Mouse (Mus musculus) G1E (cell line): Measurements from ENCODE around the gene Hook2. TPM values are rescaled to one million over a fixed set of nuclear protein-coding genes. Genes with fewer than 3 reads are reported as not detected.
A peak's percentile ranks its signal among the peaks of the same experiment; 100 is the strongest.

Experiments used
- ATAC-seq: 2 replicates; pipeline ENCODE4 v1.8.0; 2016; ENCODE audit warnings: mild to moderate bottlenecking; ENCODE audit not compliant: insufficient number of reproducible peaks, poor library complexity, low FRiP score, severe bottlenecking; ENCODE audit errors: extremely low read depth
- DNase-seq: peaks from one replicate; pipeline ENCODE4 v3.0.0; 2012; ENCODE audit warnings: low spot score
- H3K27me3 ChIP-seq: 2 replicates; pipeline ENCODE4 v1.6.1; 2012; ENCODE audit warnings: mild to moderate bottlenecking, low read length, inconsistent platforms; ENCODE audit not compliant: insufficient read depth
- H3K36me3 ChIP-seq: replicated peaks from 2 replicates; pipeline ENCODE3; 2012; ENCODE audit warnings: mild to moderate bottlenecking, inconsistent platforms
- H3K4me1 ChIP-seq: 2 replicates; pipeline ENCODE4 v1.6.1; 2012; ENCODE audit warnings: low read depth, low read length, inconsistent platforms, mixed read lengths; ENCODE audit not compliant: insufficient read depth
- H3K4me3 ChIP-seq: 2 replicates; pipeline ENCODE4 v1.5.1; 2012; ENCODE audit warnings: low read depth, mild to moderate bottlenecking, inconsistent platforms, low read length, moderate library complexity, mixed read lengths
- H3K9me3 ChIP-seq: replicated peaks from 2 replicates; pipeline ENCODE4 v1.6.1; 2012; ENCODE audit warnings: inconsistent platforms
- CTCF ChIP-seq: IDR thresholded peaks from 2 replicates; pipeline ENCODE4 v1.5.1; 2012; ENCODE audit warnings: low read depth, low read length, inconsistent platforms, mixed read lengths
- GATA1 ChIP-seq: IDR thresholded peaks from 2 replicates; pipeline ENCODE4 v1.6.1; 2012; ENCODE audit warnings: borderline replicate concordance, low read length, inconsistent platforms, mixed read lengths
- GATA2 ChIP-seq: IDR thresholded peaks from 2 replicates; pipeline ENCODE4 v1.6.1; 2012; ENCODE audit warnings: low read depth, low read length, inconsistent platforms, borderline replicate concordance
- POLR2AphosphoS5 ChIP-seq: IDR thresholded peaks from 2 replicates; pipeline ENCODE4 v1.6.1; 2012; ENCODE audit warnings: low read depth, low read length, inconsistent platforms; ENCODE audit not compliant: insufficient replicate concordance
- TAL1 ChIP-seq: conservative IDR thresholded peaks from 2 replicates; pipeline ENCODE4 v1.6.1; 2012; ENCODE audit warnings: low read depth, low read length, inconsistent platforms, mixed read lengths
- polyA plus RNA-seq: library from polyadenylated mRNA; stranded (reverse); fragments of >175 nt; gene quantifications from 2 replicates; pipeline ENCODE4 v1.2.3, GENCODE M21; 2012
- total RNA-seq, 2 experiments: library from RNA; stranded (forward) in 1 of 2; stranded (reverse) in 1 of 2; fragments of 200-1000 nt in 1 of 2; fragments of >200 nt in 1 of 2; fragmentation: Nextera tagmentation in 1 of 2; gene quantifications; 2 replicates each; pipeline ENCODE4 v1.2.3; 2014 to 2017

Hook2 gene
- total and polyA plus RNA-seq, 3 experiments: 3.4 to 12.2 (median 8.2) TPM

GRCm38 (mm10) chr8:85033867-85034266 is 43.5 kb downstream of the Hook2 start:
- Histone ChIP-seq H3K36me3 (peaks cover 64% of the 10 kb centered on the region), H3K9me3 (no peaks in the 10 kb centered on the region), H3K4me3 (no peak overlapping the region), H3K4me1 (peaks cover 59% of the 10 kb centered on the region), H3K27me3 (no peaks in the 10 kb centered on the region)
- TF ChIP-seq GATA2: no peak
- ATAC-seq (no peak), DNase-seq (no peak)

GRCm38 (mm10) chr8:85034764-85035163 is 44.4 kb downstream of the Hook2 start:
- no peaks in the 10 kb centered on the region for H3K9me3 ChIP-seq
- TF ChIP-seq TAL1 (no peak), POLR2AphosphoS5 (no peak), CTCF (no peak), GATA2 (no peak), GATA1 (no peak)
- H3K4me3 ChIP-seq: no peak overlapping the region
- peaks cover 56% of the 10 kb centered on the region for H3K4me1 ChIP-seq
- H3K36me3 ChIP-seq: peaks cover 61% of the 10 kb centered on the region
- no peaks in the 10 kb centered on the region for H3K27me3 ChIP-seq
- no peak for ATAC-seq
- no peak for DNase-seq

DNA sequence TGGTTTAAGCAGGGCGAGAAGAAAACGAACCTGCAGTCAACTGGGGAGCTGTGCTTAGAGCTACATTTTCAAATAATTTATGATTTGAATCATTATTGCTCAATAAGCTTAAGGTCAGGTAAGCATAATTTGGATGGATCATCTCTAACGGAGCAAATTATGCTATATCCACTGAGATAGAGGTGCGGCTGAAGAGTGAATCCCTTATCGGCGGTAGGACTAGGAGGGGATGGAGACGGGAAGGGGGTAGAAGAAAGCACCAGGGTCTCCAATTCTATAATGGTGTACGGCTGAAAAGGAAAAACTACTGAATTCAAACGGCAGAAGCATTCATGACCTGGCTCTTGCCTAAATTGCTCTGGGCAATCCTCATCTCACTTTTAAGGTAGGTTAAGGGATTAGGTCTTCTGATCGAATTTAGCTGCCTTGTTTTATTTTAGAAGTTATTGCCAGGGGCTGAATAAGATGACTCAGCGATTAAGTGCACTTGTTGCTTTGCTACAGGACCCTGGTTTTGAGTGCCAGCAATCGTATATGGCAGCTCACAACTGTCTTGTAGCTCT is 44.8 kb downstream of the Hook2 start:
- Histone ChIP-seq H3K27me3 (no peaks in the 10 kb centered on the region), H3K4me1 (peaks cover 56% of the 10 kb centered on the region), H3K36me3 (peaks cover 61% of the 10 kb centered on the region), H3K9me3 (no peaks in the 10 kb centered on the region), H3K4me3 (peak overlapping the region; percentile 90)
- TF ChIP-seq POLR2AphosphoS5 (peak; percentile 49; the same call in 1 of the 2 replicates), CTCF (no peak)
- ATAC-seq: no peak
- no peak for DNase-seq

DNA sequence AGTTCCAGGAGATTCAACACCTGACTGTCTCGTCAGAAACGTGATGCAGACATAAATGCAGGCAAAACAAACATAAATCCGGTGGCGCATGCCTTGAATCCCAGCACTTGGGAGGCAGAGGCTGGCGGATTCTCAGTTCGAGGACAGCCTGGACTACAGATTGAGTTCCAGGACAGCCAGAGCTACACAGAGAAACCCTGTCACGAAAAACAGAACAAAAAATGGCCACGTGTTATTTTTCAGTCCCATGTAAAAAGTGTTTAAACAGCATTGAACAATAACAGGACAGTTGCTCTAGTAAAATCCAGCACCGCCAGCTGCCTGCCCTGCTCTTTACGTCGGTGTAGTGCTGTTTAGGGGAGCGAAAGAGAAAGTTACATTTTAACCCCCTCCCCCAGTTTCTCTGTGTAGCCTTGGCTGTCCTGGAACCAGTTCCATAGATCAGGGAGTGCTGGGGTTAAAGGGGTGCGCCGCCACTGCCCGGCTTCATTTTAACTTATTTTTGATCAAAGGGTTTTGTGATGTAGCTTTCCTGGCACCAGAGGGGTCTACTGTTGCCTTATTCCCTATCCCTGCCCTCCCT is 45.4 kb downstream of the Hook2 start:
- DNase-seq (no peak), ATAC-seq (no peak)
- Histone ChIP-seq H3K27me3 (no peaks in the 10 kb centered on the region), H3K9me3 (no peaks in the 10 kb centered on the region), H3K4me1 (peaks cover 57% of the 10 kb centered on the region), H3K36me3 (peaks cover 61% of the 10 kb centered on the region), H3K4me3 (peak overlapping the region; percentile 90)
- TF ChIP-seq GATA2 (no peak), TAL1 (no peak), GATA1 (no peak), POLR2AphosphoS5 (no peak), CTCF (no peak)

GRCm38 (mm10) chr8:85036381-85036717 is 45.9 kb downstream of the Hook2 start:
- TF ChIP-seq TAL1 (no peak), CTCF (no peak)
- Histone ChIP-seq H3K4me1 (peaks cover 59% of the 10 kb centered on the region), H3K9me3 (no peaks in the 10 kb centered on the region), H3K36me3 (peaks cover 62% of the 10 kb centered on the region), H3K27me3 (no peaks in the 10 kb centered on the region), H3K4me3 (peak overlapping the region; percentile 90)
- no peak for DNase-seq
- no peak for ATAC-seq

DNA sequence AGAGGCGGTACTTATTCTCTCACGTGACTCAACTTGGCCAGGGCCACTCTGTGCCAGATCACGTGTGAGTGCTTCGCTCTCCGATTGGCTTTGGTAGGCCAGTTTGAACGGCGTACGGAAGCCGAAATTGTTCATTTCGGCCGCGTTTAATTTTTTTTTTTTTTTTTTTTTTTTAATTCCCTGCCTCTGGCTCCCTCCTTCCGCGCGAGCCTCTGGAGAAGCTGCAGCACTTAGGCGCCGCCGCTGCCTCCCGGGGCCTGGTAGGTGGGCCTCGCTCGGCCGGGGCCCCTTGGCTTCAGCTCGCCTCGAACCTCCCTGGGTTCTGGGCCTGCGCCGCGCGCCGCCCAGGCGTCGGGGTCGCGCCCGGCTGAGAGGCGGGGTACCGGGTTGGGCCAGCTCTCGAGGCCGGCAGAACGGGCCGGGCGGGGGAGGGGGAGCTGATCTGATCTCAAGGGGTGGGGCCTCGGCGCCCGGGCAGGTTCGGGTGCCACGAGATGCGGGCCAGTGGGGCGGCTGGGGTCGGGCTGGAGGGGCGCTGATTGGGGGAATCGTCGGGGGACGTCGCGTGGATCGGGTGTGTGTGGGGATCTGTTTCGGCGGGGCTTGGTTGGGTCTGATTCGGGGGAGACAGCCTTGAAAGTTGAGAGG is 46.4 kb downstream of the Hook2 start, which contains the start of gene Tnpo2:
Gene Tnpo2, plus strand, starts transcription at position 198 of the 648 bp plus-strand sequence.
- TF ChIP-seq GATA1 (no peak), POLR2AphosphoS5 (no peak), TAL1 (no peak), CTCF (no peak), GATA2 (no peak)
- ATAC-seq (peak; percentile 83), DNase-seq (peak; percentile 92)
- no peaks in the 10 kb centered on the region for H3K9me3 ChIP-seq
- H3K36me3 ChIP-seq: peaks cover 62% of the 10 kb centered on the region
- H3K4me3 ChIP-seq: peak within 1 kb of the TSS; percentile 90
- H3K4me1 ChIP-seq: peaks cover 59% of the 10 kb centered on the region
- H3K27me3 ChIP-seq: no peaks in the 10 kb centered on the region

DNA sequence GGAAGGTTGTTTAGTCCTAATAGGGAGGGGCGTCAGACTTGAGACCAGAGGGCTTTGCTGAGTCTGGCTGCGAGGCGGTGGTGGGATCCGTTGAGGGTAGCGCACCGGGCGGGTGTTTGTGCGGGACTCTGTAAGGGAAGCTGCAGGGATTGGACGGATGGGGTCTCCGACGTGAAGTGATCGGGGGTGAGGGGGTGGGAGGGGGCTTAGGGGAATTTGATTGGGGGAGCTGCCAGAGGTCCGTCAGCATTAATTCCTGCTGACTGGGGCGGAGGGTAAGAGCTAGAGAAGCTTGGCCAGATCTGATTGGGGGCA is 46.9 kb downstream of the Hook2 start:
- no peaks in the 10 kb centered on the region for H3K27me3 ChIP-seq
- peak overlapping the region; percentile 90 for H3K4me3 ChIP-seq
- peaks cover 59% of the 10 kb centered on the region for H3K4me1 ChIP-seq
- peak; percentile 59 for DNase-seq
- H3K36me3 ChIP-seq: peaks cover 62% of the 10 kb centered on the region
- no peaks in the 10 kb centered on the region for H3K9me3 ChIP-seq
- 0 out of 2 replicates have a peak, but pooled peaks have one; percentile 7 for ATAC-seq
- TF ChIP-seq TAL1: no peak
- TF ChIP-seq GATA2: no peak
- no peak for TF ChIP-seq POLR2AphosphoS5
- no peak for TF ChIP-seq GATA1
- TF ChIP-seq CTCF: no peak
